Mouse (Mus musculus) thymus, postnatal 10 days (tissue): ENCODE measurements around the gene Ankrd50.

Experiments used
- DNase-seq, 2 experiments: peaks; one replicate each; pipeline ENCODE4 v3.0.0; 2021; ENCODE audit warnings: low spot score in 2 of 2

Ankrd50 gene

DNA sequence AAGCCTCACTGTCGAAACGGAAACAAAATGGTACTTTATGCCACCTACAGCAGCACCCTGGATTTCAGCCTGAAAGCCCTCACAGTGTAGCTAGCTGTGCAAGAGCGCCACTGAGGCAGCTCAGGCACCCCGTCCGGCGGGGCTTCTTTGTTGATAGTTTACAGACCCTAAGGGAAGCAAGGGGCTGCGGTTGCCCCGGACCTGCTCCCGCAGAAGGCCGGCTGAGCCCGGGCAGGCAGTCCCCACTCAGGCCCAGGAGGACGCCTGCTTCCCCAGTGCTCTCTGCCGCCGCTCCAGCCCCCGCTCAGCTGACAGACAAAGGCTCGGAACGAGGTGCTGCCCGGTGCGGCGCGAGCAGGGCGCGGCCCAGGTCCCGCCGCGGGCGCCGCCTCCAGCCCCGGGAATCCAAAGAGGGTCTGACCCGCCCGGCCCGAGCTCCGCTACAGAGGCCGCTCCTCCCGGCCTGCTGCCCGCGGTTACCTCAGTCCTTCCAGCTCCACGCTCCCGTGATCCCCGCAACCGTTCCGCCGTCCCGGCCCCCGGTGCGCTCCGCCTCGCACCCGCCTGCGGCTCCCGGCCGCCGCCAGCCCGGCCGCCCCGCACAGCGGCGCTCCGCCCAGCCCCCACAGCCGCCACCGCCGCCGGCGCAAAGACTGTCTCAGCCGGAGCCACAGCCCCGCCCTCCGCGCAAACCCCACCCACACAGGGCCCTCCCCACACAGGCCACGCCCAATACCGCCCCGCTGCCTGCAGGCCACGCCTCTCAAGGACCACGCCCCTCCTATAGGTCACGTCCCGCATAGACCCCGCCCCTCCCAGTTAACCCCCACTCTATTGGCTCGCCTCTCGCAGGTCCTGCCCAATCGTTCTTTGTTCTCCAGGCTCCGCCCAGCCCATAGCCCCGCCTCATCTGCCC is at the start of gene Ankrd50:
Gene Ankrd50 (minus strand): TSS at position 654 of the 916 bp plus-strand sequence.
- peak; percentile 99 to 100 for DNase-seq

- DNase-seq, result no peak
Measured at GRCm38 (mm10) chr3:38534245-38534644, 49.6 kb upstream of the Ankrd50 start.

DNA sequence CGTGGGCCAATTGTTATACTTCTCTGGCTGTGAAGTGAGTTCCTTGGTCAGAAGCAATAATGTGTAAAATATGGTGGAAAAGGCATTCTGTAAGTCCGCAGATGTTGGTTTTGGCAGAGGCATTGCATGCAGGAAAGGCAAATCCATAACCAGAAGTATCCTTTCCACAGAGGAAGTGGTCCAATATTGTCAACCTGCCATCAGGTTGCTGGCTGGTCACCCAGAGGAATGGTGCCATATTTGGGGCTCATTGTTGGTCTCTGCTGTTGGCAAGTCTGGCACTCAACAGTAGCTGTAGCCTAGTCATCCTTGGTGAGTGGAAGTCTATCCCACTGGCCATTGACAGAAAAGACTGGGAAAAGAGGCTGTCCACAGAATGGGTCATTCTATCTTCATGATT is 35.8 kb upstream of the Ankrd50 start:
- DNase-seq, result no peak

GRCm38 (mm10) chr3:38519971-38520370 is 35.3 kb upstream of the Ankrd50 start:
- DNase-seq, result no peak

DNA sequence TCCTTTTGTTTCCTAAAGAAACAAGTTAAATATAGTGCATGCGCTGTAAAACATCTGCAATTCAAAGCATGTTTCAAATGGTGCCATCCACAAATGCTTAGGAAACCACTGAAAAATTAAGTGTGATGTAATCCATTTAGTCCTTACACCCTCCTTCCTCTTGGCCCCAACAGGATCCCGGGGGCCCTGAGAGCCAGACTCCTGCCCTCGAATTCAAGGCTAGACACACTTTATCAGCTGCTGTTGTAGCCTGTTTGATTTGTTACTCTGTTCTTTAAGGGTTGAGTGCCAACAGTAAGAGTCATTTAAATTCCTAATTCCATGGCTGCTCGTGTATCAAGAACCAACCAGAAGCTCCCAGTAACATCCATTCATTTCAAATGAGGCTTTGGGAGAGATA is 19.0 kb upstream of the Ankrd50 start:
- no peak for DNase-seq

DNA sequence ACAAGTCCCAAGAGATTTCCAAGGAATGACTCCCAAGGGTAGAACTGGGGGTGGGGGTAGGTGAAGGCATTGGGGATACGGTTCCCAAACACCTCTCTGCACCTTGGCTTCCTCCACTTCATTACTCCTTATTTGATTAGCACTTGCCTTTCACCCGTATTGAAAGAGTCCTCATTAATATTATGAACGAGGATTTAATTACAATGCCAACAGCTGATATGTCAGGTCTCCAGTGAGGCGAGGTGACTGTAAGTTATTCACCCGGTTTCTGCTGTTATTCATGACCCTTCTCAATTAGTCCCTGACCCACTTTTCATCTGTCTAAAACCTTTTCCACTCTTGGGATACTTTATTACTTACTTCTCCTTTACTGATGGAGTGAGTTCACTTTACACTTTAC is 17.5 kb upstream of the Ankrd50 start:
- no peak for DNase-seq

DNA sequence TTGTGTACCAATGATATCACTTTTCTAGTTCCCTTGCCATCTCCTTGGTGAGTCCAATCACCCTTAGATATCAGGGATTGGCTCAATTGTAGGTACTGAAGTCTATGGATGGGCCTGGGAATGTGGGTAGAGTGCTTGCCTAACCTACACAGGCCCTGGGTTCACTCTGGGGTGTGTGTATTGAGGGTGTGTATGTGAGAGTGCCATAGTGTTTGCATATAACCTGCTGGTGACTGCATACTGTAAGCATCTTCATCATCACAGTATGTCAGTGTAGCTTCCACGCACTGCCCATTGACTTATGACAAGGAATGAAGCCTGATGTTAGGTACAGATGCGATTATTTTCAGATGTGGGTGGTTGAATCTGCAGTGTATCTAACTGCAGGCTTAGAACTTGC is 17.1 kb upstream of the Ankrd50 start:
- DNase-seq, result no peak

DNA sequence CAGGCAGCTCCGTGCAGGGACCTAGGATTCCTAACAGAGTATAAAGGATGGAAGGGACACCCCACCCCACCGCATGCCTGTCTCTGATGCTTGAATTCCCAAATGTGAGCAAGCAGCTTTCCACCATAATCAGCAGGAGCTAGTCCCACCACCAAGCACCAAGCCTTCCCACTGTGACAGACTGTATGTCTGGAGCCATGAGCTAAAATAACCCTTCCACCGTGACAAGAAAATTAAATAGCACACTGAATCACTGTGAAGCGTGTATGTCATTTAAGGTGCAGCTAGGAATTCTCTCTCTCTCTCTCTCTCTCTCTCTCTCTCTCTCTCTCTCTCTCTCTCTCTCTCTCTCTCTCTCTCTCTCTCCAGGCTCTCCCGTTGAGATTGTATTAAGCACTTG is 16.7 kb upstream of the Ankrd50 start:
- no peak for DNase-seq

DNA sequence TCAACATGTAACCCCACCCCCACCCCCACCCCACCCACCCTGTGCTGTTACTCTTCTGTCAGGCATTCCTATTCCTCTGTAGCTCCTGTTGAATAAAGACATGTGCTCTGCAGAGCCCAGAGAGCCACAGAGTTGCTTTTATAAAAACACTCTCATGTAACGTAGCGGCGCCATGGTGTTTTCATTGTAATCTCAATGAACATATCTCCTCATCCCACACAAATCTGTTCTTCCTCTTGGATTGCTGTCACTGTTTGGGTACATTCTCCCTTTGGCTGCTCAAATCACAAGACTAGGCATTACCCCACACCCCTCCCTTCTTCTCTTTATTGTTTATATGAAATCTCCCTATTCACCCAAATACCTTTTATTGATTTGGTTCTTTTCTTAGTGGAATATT is 13.9 kb upstream of the Ankrd50 start:
- DNase-seq, result no peak

DNA sequence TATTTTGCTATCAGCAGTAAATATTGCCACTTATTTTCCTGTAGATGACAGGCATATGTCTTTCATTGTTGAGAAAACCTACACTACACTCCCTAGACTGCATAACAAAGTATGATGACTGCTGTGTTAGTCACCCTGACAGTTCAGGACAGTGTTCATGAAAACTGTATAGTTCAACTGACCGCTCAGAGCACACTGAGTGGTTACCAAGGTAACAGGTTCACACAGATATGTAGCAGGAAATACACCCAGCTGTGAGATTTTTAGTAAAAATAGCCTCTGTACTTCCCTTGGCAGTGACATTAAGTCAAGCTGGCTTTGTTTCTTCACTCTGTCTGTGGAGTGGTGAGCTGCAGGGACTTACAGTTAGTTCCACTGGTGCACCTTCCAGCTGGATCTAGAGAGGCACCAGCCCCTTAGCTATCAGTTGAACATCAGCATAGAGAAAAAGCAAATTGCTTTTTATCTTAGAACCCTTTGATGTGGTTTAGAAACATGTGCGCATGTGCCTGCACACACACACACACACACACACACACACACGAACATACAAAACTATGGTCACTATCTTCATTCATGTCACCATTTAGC is 12.2 kb upstream of the Ankrd50 start:
- peak; percentile 14 to 20 for DNase-seq

- no peak for DNase-seq
Measured at GRCm38 (mm10) chr3:38491702-38492101, 7.1 kb upstream of the Ankrd50 start.

GRCm38 (mm10) chr3:38491236-38491635 is 6.6 kb upstream of the Ankrd50 start:
- DNase-seq, result no peak

- no peak for DNase-seq
Measured at GRCm38 (mm10) chr3:38490720-38491119, 6.1 kb upstream of the Ankrd50 start.

DNA sequence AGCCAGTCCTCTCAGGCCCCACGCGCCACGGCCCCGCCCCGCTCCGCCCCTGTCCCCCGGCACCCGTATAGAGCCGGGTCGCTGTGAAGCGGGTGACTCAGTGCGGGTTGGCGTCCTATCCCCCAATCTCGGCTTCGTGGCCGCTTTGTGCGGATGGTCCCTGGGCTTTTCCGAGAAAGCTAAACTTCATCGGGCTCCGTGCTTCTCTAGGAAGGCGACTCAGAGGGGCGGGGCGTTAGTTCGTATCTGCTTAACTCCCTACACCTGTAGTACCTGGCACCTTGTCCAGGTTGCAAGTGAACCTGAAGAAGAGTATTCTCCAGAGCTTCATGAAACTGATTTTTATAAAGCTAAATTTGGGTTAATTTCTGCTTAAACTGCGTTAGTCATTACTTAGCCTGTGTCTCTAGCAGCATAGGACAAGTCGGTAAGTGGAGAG is 482 bp upstream of the Ankrd50 start:
- DNase-seq, result no peak

DNA sequence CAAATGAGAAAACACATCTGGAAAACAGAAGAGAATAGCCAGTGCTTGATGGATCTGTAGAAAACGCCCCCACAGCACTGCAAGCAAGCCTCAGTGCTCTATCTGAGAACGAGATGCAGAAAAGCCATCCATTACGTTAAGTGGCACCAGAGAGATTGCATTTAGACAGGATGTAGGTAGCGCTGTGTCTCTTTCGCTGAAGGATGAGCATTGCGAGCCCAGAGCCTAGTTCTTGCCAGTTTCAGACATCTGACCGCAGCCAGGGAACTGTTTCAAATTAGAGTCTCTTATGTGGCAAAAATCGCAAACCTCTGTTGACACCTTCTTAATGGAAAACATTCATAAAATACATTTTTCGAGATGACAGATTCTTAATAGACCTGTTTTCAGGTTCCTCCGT is 1.1 kb downstream of the Ankrd50 start:
- peak; percentile 26 to 34 for DNase-seq

- no peak for DNase-seq
Measured at GRCm38 (mm10) chr3:38482749-38483148, 1.9 kb downstream of the Ankrd50 start.

- no peak for DNase-seq
Measured at GRCm38 (mm10) chr3:38481106-38481505, 3.5 kb downstream of the Ankrd50 start.

DNA sequence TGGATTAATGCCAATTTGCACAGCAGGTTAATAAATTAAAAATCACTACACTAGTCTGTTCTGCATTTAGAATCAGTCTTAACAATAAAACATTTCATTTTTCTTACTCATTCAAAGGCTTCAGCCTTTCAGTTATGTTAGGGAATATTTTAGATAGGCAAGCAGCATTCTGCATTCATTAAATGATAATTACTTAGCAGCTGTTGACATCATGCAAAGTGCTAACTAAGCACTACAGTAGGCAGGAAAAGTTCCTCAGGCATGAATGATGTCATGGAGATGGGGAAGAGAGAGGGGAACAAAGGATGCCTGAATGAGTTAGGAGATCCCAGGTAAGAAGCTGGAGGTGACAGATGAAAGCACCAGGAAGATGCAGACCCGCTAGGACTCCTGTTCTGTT is 6.7 kb downstream of the Ankrd50 start:
- no peak for DNase-seq

DNA sequence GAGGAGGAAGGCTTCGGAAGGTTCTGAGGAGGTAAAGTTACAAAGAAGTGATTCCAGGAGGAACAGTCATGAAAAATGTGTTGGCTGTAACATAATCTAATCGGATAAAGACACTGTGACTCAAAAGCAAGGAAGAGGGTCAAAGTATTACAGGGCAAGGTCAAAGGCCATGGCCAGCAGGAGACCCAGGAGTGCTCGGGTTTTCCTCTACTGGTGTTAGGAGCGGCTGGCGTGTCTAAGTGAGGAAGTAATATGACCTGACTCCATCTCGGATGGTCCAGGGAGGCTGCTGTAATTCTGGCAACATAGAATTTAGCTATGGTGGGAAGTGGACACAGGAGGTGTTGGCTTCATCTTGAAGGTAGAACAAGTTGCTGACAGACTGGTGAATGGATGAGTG is 9.1 kb downstream of the Ankrd50 start:
- no peak for DNase-seq

GRCm38 (mm10) chr3:38473138-38473537 is 11.5 kb downstream of the Ankrd50 start:
- no peak for DNase-seq

DNA sequence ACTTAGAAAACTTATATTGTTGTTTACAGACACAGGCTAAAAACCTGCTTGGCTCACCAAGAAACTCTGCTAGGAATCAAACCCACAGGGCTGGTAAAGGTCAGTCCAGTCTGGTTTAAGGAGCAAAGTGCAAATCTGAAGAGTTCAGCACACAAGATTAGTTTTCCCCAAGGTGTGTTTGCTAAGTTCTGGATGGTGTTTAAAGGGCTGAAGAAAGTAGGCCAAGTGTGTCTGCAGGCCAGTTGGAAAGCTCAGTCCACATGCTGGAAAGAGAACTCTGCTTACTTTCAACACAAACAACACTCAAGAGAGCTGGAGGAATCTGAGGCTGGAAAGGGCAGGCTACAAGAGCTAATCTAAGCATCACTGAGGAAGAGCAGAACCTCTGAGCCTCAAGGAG is 13.1 kb downstream of the Ankrd50 start:
- no peak for DNase-seq

DNA sequence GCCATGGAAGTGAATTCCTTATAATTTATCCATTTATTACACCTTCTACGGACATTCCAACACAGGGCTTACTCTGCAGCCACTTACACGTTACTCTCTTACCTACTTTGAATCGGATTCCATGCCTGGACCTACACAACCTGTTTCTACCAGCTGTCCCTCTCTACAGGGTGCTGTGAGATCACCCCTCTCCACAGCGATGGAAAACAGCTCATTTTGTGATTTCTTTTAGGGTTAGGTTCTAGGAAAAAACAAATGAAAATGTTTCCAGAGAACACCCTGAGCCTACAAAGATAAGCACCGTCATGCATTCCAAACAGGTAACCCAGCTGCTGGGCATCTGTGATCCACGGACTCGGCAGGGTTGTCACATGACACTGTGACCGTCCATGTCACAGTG is 16.5 kb downstream of the Ankrd50 start:
- no peak for DNase-seq

DNA sequence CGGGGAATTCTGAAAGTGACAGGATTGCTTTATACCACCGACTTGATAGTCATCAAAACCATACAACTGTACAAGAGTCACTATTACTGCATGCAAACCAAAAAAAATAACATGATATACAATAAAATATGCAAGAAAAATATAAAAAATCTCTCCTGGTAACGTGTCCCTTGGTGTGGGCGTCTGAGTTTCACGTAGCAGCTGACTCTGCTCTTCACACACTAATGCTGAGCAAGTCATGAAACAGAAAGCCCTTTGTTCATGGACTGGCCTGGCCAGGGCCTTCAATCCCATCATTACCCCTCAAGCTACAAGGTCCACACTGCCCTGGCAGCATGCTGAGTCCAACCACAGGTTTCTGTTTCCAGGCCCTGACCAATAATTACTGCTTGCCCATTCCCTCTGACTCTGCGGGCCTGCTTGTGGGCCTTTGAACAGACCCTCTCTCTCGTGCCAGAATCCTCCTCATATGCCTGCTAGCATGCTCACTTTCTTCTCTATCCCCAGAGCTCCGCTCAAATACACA is 17.7 kb downstream of the Ankrd50 start:
- DNase-seq, result no peak
